Mouse (Mus musculus): Measurements from ENCODE around the gene Atp6v1g2. TPM values are rescaled to one million over a fixed set of nuclear protein-coding genes. Genes with fewer than 3 reads are reported as not detected.
"Not testable (repeated sequence)": the region's sequence is repeated elsewhere in the genome, so short reads cannot be mapped to it uniquely, and the experiment has no call there.

Atp6v1g2 gene
- total RNA-seq, 2 experiments from 2014 or later = 1.1 to 1.8 TPM

DNA sequence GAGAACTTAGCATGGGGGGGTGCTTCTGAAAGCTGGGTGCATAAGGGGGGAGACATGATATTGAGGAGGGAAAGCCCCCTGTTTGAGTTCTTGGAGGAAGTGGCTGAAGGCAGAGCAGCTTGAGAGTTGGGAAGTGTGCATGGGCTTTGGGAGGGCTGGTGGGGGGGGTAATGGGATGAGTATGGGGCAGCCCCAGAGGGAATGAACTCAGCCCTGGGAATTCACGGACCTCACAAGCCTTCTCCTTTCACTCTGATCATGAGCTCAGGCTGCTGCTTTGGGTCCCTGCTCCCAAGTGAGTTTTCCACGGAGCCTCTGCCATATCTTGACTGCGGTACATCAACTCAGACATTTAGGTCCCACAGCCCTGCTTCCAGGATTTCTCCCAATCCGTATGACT, 31.0 kb upstream of the Atp6v1g2 start:
- DNase-seq (ENCODE audit: low spot score) = no peak

DNA sequence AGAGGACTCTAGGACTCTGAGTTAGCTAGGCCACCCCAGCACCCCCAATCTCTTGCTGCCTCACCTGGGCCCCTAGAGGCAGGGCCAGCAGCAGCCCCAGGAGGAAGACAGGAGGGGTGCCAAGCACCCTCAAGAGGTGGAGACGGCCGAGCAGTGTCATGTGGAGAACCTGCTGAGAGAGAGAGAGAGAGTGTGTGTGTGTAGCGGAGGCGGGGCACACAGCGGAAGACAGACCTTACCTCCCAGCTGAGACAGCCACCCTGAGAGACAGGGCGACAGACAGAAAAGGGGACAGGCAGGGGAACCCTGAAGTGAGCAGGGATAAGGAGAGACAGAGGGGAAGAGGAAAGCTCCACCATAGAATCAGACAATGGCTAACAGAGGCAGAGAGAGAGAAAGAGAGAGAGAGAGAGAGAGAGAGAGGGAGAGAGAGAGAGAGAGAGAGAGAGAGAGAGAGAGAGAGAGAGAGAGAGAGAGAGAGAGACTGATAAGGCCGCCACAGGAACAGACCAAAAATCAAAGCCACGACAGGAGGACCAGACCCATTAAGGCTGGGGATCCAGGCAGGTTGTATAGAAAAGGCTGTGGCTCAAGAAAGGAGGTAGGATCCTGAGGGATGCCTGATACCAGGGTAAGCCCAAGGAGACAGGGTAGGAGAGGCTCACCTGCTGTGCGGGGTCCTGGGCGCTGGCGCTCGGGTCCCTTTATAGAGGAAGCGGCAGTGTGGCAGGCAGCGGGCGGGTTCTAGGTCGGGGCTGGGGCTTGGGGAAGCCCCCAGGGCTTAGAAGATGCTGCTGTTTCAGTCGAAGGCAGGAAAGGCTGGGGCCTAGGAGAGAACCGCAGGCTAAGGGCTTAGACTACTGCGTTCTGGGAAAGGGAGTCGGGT, 28.7 kb upstream of the Atp6v1g2 start, which contains the start of gene Lta:
TSS of gene Lta (minus strand) at position 858 of the 886 bp plus-strand sequence.
- no peak for DNase-seq (ENCODE audit: low spot score)

DNA sequence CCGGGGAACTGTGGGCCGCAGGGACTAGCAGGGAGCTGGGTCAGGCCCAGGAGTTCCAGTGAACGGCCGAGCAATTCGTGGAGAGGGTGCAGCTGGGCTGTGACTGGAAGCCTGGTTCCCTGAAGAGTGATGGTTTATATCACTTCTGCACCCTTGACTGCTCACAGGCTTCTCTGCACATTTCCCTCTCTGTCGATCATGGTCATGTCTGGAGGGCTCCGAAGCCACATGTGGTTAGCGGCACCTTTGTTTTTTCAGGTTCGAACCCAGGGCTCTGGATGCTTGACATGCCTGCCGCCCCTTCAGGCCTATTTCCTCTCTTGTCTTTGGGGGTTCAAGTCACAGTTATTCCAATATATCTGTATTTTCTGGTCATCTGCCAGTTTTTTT, 28.1 kb upstream of the Atp6v1g2 start:
- no peak for DNase-seq (ENCODE audit: low spot score)

DNA sequence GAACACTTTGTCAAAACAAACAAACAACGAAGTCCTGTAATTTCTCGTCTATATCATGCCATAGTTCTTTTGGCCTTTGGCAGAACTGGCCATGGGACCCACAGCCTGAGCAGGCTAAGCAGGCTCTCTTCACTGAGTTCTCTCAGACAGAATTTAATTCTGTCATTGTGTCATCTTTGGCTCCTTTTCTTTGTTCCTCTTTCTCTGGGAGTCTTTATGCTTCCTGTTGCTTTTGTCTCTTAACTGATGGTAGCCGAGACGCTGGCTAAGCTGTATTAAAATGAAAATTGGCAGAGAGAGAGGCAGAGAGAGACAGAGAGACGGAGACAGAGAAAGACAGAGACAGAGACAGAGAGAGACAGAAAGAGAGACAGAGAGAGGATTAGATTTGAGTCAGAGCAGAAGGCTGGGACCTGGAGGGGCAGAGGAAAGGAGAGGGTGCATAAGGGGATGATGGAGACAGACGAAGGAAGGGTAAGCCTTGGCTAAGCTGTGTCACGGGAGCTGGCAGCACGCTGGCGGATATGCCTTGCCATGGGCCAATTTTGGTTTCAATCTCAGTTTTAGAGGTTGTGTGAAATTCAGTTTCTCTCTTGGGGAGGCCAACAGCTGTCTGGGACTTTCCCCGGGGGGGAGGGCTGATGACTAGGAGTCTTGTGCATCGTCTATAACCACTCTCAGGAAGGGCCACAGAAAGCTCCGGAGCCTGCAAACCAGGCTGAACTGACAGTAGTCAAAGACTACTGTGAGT, 23.5 kb upstream of the Atp6v1g2 start:
- no peak for DNase-seq (ENCODE audit: low spot score)

DNA sequence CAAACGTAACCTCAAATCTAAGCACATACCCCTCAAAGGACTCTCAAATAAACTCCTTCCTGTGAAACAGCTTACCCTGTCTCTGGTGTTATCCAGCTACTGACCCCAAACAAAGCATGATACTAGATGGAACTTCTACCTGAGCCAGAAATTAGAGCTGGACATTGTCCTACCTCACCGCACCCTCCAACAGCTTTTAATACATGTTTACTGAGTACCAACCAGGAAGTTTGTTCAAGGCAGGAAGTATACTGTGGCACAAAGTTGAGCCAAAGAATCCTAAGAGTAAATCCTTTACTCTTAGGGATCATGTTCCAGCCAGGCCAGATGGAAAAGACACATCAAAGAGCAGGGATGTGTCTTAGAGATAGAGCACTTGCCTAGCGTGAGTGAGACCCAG, 22.9 kb upstream of the Atp6v1g2 start:
- DNase-seq (ENCODE audit: low spot score) = no peak

DNA sequence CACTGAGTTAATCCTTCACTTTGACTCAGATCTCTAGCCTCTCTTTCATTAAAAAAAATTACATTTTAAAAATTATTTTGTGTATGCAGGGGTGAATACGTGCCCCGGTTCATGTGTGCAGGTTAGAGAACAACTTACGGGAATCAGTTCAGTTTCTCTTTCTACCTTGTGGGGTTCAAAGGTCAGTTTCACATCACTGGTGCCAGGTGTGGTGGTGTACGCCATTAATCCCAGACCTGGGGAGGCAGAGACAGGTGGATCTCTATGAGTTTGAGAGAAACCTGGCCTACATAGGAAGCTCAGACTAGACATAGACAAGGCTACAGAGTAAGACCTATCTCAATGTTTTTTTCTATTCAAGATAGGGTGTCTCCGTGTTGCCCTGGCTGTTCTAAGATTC, 20.4 kb upstream of the Atp6v1g2 start:
- no peak for DNase-seq (ENCODE audit: low spot score)

DNA sequence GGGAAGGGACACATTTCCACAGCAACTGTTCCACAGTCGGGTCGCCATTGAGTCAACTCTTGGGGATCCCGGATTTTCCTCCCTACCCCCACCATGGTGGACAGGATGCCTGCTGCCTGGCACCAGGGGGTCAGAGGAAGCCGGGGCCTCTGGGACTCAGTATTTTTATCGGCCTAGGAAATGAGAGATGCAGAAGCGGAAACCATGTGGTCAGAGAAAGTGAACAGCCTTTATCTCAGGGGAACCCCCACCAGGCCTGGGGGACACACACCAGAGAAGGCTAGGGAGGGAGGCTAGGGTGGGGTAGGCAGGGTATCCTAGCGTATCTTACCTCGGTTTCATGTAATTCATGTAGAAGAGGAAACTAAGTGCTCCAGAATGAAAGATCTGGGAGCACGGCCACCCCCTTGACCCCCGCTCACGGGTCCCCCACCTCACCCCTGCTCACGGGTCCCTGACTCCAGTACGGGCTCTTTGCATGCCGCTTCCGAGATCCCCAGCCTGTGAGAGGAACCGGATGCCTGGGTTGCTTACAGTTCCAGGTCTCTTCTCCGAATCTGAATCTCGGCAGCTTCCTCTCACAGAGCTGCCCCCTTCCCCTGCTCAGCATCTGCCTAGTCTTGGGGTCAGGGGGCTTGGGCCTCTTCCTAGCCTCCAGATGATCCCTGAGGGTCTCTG, 14.8 kb upstream of the Atp6v1g2 start:
- DNase-seq (ENCODE audit: low spot score) = no peak

DNA sequence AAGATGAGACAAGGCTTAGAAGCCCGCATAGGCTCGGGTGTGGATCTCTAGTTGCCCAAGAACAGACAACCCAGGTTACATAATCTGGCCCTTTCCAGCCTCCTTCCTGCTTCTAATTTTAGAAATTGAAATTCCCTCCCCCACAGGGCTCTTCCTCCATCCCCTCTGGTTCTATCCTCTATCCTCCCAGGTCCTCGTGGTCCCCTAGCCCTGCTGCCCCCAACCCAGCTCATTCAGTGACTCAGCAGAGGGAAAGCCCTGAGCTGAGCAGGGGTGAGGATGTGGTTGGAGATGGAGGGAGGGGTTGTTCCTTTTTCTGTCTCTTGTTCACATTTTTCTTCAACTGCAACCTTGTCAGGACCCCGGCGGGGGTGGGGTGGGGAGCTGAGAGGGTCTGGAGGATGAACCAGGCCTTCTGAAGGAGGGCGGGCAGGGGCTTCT, 13.8 kb upstream of the Atp6v1g2 start:
- DNase-seq (ENCODE audit: low spot score) = no peak

DNA sequence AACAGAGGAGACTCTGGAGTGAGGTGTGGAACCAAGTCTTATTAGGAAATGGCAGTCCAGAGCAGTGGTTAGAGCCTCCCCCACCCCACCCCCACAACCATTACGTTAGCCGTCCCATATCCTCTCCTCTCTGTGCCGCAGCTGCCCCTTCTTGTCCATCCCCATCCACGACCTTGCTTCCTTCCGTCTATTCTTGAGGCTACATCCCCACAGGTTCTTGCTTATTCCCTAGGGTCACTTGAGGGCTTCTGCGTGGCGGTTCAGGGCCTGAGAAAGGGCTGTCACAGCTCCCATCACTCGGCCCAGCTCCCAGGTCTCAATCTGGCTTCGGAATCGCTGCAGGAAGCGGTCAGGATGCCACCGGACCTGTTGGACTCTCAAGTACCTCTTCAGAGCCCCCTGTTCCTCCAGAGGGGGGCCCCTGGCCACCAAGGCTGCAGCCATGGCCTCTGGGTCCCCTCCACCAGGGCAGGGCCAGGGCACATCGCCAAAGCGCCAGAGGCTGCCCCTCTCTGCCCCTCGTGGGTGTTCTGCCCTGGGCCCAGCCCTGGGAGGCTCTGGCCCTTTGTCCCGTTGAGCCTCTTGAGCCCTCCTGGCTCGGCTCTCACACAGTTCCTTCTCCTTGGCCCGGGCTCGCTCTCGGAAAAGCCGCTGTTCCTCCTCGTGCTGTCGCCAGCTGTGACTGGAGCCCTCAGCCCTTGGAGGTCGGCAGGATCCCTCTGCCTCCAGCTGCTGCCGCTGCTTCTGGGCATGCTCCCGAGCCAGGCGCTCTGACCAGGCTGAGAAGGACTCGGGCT, 13.1 kb upstream of the Atp6v1g2 start, which contains the start of gene Gm16181:
TSS of gene Gm16181 (plus strand) at position 679 of the 797 bp plus-strand sequence.
- DNase-seq (ENCODE audit: low spot score) = no peak

DNA sequence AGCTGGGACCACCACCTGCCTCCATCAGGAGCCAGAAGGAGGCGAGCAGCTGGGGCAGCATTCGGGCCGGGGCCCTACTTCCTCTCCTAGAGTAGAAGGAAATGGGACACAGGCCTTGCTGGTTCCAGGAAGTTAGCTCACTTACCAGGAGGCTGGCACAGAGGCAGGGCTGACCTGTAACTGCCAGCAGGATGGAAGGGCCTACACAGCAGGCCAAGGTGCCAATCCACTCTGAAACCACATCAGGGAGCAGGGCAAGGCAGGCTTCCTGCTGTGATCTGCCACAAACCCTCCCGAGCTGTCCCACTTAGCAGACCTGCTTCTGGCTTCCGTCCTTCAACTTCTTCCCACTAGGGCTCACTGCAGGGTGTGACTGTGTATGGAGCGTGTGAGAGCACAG, 11.2 kb upstream of the Atp6v1g2 start:
- no peak for DNase-seq (ENCODE audit: low spot score)

DNA sequence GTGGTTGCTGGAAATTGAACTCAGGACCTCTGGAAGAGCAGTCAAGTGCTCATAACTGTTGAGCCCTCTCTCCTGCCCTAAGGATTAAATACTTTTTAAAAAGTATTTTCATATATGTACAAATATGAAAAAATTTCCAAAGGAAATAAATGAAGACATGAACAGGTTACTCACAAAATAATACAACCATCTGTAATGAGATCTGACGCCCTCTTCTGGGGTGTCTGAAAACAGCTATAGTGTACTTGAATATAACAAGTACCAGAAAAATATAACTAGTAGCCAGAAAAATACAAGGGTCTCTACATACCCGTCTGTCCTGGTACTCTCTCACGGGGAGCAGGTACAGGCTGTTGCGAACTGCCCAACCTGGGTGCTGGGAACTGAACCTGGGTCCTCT, 8.8 kb upstream of the Atp6v1g2 start:
- DNase-seq (ENCODE audit: low spot score) = no peak

DNA sequence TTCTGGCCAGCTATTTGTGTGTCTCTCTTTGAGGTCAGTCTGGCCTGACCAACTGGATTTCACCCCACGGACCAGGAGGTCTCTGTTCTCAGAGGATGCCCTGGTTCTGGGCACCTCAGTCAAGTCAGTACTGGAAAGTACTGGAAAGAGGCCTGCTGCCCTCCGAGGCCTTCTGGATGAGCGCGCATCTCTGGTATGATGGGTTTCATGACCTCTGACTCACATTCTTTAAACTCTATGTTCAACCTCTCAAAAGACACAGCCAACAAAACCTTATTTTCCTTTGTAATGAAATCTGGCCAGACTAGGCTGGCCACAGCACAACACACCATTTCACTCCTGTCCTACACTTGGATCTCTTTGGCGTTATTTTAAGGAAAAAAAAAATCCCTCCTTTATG, 8.0 kb upstream of the Atp6v1g2 start:
- DNase-seq (ENCODE audit: low spot score) = no peak

DNA sequence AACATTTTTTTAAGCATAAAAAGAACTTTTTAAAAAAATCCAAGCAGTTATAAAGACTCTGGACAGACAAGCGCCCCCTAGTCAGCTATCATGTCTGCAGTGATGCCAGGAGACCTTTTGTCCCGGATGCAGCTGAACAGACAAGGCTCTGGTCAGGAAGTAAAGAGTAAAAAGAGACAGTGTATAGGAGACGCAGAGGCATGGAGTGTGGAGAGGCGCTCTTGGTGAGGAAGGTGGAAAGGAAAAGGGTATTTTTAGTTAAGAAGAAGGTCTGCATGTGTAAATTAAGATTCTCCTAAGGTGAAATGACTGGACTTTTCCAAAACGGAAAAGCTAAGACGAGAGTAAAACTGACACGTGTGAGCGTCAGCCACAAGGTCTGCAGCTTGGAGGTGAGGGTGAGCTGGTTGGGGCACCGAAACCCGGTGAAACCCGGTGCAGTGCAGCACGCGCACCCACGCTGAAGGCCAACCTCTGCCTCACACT, 6.9 kb upstream of the Atp6v1g2 start:
- no peak for DNase-seq (ENCODE audit: low spot score)

DNA sequence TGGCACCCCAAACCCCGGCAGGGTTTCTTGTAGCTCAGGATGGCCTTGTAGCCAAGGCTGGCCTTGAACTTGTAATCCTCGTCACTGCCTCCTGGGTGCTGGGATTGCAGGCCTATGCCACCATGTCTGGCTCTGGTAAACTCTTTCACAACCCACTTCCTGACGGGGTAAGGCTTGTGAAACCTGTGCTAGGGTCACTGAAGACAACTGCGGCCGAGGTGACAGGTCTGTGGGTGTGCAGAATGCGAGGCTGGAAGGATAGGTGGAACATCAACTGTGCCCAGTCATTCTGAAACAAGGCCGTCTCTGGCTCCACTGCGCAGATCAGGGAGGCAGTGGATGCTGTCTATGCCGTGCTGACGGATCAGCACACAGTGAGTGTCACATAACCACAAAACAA, 2.4 kb upstream of the Atp6v1g2 start:
- no peak for DNase-seq (ENCODE audit: low spot score)

DNA sequence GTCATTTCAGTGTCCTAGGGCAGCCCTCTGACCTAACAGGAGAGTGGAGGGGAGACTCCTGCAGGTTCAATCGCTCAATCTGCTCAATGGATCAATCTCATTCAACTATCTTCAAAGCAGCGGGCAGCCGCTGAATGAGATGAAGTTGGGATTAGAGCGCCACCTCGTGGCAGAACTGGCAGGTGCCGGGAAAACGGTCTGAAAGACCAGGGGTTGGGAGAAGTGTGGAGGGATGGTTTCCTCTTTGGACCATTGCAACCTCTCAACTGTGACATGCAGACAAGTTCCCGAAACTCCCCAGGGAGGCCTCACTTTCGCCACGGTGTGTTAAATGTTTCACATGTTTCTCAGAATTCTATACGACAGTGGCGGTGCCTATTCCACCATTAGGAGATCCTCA, 1.4 kb upstream of the Atp6v1g2 start:
- DNase-seq (ENCODE audit: low spot score) = peak; percentile 85

DNA sequence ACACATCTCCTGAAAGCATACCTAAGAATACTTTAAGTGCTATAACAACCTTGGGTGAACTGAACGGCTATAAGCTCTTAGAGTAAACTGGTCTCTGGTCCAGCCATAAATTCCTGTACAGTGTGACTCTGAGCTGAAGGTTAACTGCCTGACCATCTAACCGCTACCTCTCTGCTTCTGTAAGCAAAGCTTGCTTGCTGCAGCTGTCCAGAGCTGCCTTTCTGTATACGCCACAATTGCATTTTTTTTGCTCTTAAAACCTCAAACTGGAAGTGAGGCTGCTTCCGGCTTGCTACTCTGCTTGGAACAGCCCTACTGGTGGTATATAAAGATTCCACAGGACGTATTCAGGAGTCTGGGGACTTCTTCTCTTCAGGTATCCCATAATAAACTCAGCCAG, 801 bp upstream of the Atp6v1g2 start:
- DNase-seq (ENCODE audit: low spot score) = no peak

DNA sequence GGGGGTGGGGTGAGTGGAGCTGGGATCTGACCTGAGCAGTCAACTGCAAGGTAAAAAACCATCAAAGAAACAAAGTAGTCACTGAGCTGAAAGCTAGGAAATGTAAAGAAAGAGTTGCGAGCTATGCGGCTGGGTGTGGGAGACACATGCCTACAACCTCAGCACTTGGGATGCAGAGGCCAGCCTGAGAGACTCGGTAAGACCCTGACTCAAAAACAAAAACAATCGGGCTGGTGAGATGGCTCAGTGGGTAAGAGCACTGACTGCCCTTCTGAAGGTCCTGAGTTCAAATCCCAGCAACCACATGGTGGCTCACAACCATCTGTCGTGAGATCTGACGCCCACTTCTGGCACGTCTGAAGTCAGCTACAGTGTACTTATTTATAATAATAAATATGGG, 630 bp downstream of the Atp6v1g2 start:
- DNase-seq (ENCODE audit: low spot score) = not testable (repeated sequence)

DNA sequence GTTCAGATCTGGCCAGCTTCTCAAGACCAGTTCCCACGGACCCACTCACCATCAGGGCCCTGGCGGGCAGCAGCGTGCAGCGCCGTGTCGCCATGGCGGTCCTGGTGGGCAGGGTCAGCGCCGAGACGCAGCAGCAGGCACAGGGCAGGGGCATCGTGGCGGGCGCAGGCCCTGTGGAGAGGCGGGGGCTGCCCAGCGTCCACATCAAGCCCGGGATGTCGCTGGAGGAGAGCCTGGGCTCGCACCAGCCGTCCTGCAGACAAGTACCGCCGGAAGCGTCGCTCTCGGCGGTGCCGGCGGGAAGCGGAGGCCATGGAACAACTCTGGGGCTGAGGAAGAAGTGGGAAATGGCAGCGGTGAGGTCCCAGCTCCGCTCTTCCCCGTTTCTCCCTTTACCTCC, 1.4 kb downstream of the Atp6v1g2 start:
- no peak for DNase-seq (ENCODE audit: low spot score)

DNA sequence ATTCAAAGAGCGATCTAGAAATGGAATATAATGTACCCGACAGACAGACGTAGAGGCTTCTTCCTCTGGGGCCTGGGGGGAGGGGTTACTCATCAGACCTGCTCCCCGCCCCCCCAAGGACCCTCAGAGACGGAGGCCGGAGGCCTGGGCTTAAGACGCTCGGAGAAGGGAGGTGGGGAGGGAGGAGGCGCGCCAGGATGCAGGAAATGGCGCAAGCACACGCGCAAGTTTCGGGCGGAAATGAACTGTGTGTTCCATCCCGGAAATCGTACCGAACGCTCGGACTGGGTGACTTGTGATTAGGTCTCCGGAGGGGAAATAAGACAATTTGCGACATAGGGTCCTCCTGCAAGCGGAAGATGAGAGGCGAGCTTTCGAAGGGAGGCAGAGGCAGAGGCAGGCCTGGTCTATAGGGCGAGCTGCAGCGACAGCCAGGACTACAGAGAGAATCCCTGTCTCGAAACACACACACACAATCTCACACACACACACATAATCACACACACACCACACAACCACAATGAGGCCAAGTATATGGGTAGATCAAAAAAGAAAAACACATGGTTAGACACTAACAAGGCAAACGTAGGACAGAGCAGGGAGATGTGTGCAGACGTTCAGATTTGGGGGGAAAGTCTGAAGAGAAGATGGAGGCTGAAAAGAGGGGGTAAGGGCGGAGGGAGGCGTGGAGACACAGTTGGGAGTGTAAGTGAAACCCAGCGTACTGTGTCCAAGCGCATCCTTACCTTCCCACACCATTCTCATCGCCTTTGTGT, 2.3 kb downstream of the Atp6v1g2 start, which contains the start of gene Nfkbil1:
TSS of gene Nfkbil1 (minus strand) at position 179 of the 776 bp plus-strand sequence.
- peak; percentile 91 for DNase-seq (ENCODE audit: low spot score)

DNA sequence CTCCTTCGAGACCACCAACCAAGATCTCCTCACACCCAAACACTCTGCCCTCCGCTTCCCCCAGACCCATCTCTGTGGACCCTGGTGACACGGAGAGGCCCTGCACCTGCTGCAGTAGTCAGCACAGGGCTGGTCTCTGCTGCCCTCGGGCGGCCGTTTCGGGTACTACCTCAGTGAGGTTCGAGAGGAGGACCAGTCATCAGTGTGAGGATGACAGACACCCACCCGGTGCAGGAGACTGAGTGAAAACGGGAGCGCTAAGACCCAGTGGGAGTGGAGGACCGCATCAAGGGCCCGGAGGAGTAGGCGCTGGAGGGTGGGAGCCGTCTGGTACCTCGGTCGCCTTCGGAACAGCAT, 2.9 kb downstream of the Atp6v1g2 start:
- DNase-seq (ENCODE audit: low spot score) = peak; percentile 97

All from gastrocnemius, adult 18-20 months (tissue).